Mouse (Mus musculus) G1E-ER4 (cell line): ENCODE results near the gene Fkbp10. TPM values are rescaled to one million over a fixed set of nuclear protein-coding genes. Genes with fewer than 3 reads are reported as not detected.

Experiments used
- GATA1 ChIP-seq: IDR thresholded peaks from one replicate; pipeline ENCODE4 v1.8.0; 2012; ENCODE audit warnings: low read length, inconsistent platforms
- polyA plus RNA-seq: library from polyadenylated mRNA; stranded (reverse); fragments of >175 nt; gene quantifications from 2 replicates; pipeline ENCODE4 v1.2.3, GENCODE M21; 2012

Gene Fkbp10
- polyA plus RNA-seq, 1 experiment = not detected

DNA sequence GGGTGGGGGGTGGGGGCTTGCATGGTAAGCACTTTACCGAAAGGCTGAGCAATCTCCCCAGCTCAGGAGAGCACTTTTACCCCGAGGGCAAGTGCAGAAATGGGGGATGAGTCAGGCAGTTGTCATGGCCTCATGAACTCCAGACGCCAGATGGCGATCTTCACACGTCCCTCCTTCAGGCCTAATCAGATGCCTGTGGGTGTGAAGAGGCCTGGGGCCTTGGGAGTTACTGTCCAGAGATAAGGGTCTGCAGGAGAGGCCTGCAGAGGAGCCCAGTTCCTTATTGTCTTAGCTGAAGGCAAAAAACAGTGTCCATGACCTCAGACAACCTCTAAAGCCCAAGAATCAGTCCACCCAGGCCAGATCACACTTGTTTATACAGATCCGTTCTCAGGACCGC lies 10.4 kb downstream of the Fkbp10 start:
- TF ChIP-seq GATA1 = peak; percentile 36

DNA sequence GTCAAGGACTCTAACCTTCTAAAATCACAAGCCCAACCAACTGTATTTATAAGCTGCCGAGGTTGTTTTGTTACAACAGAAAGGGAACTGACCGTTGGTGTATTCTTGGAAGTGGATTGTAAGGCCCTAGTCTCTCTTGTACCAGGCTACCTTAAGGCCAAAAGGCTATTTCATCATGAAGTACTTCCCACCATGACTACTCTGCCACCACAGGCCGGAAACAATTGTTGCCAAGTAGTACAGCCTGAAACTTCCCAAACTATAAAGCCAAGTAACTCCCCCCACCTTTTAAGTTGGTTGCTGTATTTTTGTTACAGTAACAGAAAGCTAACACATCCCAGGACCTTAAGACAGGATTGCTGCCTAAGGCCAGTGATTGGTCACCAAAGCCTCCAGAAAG lies 11.3 kb downstream of the Fkbp10 start:
- TF ChIP-seq GATA1 = no peak

DNA sequence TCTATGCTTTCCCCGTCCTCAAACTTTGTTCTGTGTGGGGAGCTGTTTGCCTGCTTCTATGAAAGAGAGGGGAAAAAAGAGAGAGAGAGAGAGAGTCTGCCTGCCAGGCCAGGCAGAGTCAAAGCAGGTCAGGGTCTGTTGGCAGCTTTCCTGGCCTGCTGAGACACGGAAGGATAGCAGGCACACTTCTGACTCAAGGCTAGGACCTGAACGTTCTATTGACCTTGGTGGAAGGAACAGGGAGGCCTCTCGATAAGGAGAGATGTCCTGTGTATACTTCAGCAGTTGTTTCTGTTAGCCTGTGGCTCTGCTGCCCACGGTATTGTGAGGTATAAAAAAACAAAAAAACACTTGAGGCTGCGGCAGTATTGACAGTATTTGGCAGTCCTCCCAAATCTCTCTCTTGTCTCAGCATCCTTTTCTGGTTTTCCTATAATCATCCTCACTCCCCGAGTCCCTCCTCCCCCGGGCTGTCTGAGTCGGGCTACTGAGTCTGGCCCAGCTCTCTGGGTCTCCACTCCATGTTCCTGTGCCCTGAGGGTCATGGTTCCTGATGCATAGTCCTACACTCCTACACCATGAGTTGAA lies 13.2 kb downstream of the Fkbp10 start:
- no peak for TF ChIP-seq GATA1

DNA sequence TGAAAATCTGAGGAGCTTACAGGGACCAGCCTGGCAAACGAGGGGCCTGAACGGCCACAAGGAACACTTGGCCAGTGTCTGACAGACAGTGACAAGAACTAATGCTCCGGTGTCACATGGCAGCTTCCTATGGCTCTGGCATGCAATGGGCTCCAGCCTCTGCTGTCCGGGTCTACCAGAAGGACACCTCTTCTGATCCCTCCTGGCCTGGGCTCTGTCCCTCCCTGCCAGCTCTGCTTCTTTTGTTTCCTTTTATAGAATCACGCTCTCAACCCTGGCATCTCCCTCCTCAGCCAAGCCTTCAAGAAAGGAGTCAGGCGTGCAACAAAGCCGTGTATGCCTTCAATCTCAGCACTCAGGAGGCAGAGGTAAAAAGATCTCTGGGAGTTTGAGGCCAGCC lies 14.6 kb downstream of the Fkbp10 start:
- TF ChIP-seq GATA1 = no peak

DNA sequence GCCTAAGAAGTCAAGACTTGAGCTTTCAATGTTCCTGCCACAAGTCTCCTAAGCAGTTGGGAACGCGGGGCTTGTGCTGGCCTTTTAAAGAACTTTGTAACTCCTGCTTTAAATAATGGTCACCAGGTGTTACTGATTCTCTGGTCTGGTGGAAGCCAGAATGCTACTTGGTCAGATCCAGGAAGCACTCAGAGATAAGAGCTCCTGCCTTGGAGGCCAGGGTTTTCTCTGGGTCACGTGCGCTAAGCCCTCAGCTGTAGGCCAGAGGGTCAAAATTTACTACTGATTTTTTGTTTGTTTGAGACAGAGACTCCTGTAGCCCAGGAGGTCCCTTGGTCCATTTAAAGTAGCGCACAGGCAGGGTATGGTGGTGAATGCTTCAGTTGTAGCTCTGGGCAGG lies 16.5 kb downstream of the Fkbp10 start:
- no peak for TF ChIP-seq GATA1

DNA sequence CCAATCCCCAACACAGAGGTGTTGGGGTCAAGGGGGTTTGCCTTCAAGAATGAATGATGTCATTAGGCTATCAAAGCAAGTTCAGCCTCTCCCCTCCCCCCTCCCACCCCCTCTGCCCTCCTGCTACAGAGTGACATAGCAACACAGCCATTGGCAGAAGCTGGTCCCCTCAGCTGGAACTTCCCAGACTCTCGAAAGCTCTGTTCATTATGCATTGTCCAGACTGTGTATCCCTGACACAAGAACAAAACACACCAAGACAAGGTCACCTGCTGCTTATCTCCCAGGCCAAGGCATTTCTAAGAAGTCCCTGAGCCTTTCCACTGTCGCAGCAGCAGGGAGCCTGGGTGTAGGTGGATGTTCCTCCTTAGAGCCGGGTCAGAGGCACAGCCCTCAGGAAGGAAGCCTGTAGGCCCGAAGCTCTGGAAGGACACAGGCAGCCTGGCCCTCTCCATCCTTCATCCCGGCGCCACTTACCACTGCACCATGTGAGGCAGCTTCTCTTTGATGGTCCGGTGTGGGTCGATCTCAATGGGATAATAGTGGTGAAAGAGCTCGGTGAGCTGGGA lies 20.3 kb downstream of the Fkbp10 start:
- TF ChIP-seq GATA1 = no peak

DNA sequence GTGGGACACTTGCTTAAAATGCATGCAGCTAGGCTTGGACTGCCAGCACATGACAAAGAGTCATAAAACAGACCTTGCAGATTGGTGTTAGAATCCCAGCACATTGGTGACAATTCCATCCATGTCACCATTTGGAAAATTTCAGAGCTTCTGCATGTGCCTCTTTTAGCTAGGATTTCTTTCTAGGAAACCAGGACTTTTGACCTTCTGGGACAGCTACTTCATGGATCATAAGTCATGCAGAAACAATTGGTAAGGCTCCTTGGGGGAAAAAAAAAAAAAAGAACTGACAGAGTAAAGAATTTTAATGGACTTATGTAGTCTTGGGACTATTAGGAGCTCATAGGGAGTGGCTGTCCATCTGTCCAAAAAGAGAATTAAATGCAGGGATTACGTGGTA lies 22.4 kb downstream of the Fkbp10 start:
- no peak for TF ChIP-seq GATA1

DNA sequence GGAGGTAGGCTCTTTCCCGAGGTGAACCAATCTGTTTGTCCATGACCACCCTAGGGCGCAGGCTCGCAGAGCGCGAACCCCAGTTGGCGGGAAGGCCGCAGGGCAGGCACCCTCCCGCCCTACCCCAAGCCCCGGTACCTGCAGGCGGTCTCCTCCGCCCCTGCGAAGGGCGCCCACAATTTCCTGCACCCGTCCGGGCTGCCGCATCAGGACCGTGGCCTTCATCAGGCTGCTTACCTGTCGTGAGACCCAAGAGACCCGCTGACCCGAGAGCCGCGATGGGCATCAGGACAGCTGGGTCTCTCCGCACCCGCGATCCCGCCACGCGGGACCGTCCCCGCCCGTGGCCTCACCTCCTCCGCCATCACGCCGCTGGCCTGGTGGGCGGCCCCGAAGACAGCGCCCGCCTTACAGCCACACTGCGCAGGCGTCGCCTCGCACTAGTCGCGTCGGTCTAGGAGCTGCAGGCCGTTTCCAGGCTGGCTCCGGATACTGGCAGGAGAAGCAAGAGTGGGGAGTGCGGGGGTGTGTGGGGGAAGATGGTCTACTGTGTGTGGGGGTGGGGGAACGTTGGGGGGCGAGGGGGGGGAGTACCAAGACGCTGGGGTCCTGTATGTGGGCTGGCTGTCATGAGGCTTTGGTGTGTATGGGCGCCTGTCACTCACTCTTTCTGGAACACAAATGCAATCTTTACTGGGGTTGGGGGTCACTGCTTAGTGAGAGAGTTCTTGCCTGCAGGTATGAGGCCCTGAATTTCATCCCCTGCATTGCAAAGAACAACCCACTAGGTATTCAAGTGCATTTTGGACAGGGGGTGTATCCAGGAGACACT lies 25.4 kb downstream of the Fkbp10 start:
- TF ChIP-seq GATA1 = no peak

DNA sequence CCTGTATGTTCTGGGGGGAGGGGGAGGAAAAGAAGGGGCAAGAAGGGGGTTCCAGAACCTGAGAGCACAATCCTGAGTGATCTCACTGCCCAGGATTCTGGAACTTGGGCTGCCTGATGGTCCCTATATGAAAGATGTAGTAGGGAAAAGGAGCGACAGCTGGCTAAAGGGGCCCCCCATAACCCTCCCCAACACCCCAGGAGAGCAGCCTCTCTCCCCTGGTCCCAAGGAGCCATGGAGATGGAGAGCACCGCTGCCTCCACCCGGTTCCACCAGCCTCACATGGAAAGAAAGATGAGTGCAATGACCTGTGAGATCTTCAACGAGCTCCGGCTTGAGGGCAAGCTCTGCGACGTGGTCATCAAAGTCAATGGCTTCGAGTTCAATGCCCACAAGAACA lies 26.3 kb downstream of the Fkbp10 start, which contains the start of the genes Nt5c3b and Klhl10:
Gene Nt5c3b (minus strand): TSS at position 12 of the 400 bp plus-strand sequence.
Gene Klhl10 (plus strand): TSS at position 121 of the 400 bp plus-strand sequence.
- no peak for TF ChIP-seq GATA1

DNA sequence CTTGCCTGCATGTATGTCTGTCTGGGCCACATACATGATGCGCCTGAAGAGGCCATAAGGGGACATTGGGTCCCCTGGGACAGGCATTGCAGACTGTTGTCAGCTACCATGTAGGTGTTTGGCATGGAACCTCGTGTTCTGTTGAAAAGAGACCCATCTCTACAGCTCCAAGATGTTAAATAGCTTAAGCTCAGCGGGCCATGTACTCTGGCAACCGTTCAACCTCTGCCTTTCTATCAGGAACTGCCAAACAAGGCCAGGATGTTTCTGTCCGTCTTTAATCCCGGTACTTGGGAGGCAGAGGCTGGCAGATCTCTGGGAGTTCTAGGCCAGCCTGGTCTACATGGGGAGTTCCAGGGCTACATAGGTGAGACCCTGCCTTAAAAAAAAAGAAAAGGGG lies 27.1 kb downstream of the Fkbp10 start:
- TF ChIP-seq GATA1 = no peak

DNA sequence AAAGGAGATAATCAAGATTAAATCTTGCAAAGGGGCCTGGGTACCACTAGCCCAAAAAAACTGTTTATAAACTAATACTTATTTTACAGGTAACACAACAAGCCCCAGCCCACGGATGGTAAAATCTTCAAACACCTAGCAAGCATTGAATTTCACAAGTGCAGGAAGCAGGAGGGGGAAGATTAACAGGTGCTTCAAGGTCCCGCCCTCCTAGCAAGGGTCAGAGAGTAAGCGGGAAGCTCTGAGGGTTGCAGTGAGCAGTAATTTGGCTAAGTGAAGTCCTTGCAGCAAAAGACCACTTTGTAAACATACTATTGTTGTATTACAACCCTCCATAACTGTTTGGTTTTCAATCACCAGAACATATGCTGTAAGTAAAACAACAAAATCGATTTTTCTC lies 41.8 kb downstream of the Fkbp10 start:
- no peak for TF ChIP-seq GATA1

DNA sequence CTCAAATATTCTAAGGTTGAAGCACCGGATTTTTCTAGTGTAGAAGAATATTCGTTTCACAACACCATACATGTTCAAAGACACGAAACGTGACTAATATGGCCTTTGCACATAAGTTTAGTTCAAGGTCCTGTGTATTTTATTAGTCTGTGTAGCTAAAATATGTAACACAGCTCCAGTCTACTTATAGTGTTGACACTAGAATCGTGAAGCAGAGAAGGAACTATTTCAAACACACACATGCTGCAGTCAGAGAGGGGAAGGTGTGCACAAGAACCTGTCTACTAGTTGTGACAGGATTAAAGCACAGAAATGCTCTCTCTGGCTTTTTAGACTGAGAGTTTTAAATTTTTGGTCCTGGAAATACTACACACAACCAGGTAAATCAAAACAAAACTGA lies 42.2 kb downstream of the Fkbp10 start:
- TF ChIP-seq GATA1 = no peak

DNA sequence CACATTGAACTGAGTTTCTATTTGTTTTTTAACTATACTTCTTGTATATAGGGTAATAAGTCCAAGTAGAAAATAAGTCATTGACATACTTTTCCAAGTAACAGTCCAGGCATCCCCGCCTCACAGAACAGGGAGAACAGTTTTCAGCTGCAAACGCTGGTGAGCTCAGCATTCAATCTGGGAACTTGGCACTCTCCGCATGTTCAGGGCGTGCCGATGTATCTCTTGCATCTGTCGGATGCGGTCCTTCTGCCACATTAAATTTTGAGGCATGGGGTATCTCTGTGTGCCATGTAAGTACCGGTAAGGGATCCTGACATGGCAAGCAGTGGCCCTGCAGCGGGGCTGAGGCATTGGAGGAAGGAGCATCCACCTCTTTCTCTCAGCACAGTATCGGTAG lies 47.2 kb downstream of the Fkbp10 start:
- no peak for TF ChIP-seq GATA1

DNA sequence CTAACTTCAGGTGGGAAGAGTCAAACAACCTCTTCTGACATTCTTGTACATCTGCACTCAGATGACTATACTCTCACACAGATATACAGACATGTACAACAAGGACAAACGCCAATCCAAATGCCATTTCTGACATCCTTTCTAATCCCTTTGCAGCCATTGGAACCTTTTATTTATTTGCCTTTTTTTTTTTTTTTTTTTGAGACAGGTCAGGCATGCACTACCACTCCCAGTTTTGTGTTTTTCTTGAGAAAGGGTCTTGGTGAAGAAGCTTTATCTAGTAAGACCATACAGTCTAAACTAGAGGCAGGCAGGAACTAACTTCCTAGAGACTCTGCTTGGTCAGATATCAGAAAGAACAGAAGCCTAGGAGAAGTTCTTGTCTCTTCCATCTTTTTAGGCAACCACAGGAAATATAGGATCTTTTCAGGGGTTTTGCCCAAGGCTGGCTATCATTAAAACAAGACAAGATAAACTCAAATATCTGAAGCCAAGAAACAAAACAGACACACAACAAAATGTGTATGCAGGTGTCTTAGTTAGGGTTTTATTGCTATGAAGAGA lies 49.8 kb downstream of the Fkbp10 start:
- TF ChIP-seq GATA1 = peak; percentile 80

DNA sequence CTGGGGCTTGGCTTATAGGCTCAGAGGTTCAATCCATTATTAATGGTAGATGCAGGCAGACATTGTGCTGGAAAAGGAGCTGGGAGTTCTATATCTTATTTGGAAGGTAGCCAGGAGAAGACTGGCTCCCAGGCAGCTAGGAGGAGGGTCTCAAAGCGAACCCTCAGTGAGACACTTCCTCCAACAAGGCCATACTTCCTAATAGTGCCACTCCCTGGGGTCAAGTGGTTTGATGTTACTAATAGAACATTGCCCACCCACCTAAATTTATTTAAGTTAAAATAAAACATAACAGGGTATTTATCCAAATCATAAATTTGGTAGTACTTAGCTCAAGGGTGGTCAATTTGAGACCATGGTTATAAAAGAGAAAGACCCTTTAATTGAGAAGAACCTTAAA lies 50.3 kb downstream of the Fkbp10 start:
- TF ChIP-seq GATA1 = no peak
